ENCODE assay signal across 8 mouse cellular contexts in genomic region chr5:36330472-36331155, GRCm38 (mm10).
A peak's percentile ranks its signal among the peaks of the same experiment; 100 is the strongest.
DNase-seq lines count a peak whose midpoint lies in the region; ATAC-seq lines count a peak whose summit lies in the region.

No protein-coding gene starts in this region.

- peak overlapping the region; percentile 16; the same call in 1 of the 2 replicates for H3K4me2 ChIP-seq in heart, embryonic 14.5 days (ENCODE audit: low read length)
- H3K4me2 ChIP-seq in heart, embryonic 11.5 days, result no peak overlapping the region

- no peak overlapping the region for H3K4me3 ChIP-seq in heart, embryonic 14.5 days (ENCODE audit: control insufficient read depth in 1 of 2, insufficient read depth in 1 of 2, low read depth in 1 of 2, low read length in 2 of 2)
- no peak overlapping the region for H3K4me3 ChIP-seq in heart, embryonic 11.5 days (ENCODE audit: low read depth, low read length)

- H3K9ac ChIP-seq in heart, embryonic 14.5 days (ENCODE audit: low read length), result no peak overlapping the region
- no peak overlapping the region for H3K9ac ChIP-seq in heart, embryonic 11.5 days (ENCODE audit: low read depth, low read length)

- no peaks in the 10 kb centered on the region for H3K27me3 ChIP-seq in heart, embryonic 14.5 days (ENCODE audit: control insufficient read depth, insufficient read depth, low read length)
- H3K27me3 ChIP-seq in heart, embryonic 11.5 days (ENCODE audit: control insufficient read depth, insufficient read depth, low read length), result peaks cover 2% of the 10 kb centered on the region; the same call in 1 of the 2 replicates

- H3K9me3 ChIP-seq in heart, embryonic 14.5 days (ENCODE audit: control insufficient read depth, low read length), result no peaks in the 10 kb centered on the region
- H3K9me3 ChIP-seq in heart, embryonic 11.5 days (replicated peaks; ENCODE audit: control insufficient read depth, low read length), result no peaks in the 10 kb centered on the region

- H3K4me1 ChIP-seq in heart, embryonic 14.5 days (ENCODE audit: control insufficient read depth in 2 of 2, insufficient read depth in 2 of 2, low read length in 2 of 2), result peaks cover 8 to 15% of the 10 kb centered on the region in 2 experiments; a peak in 3 of 4 replicates
- peaks cover 18% of the 10 kb centered on the region for H3K4me1 ChIP-seq in heart, embryonic 11.5 days (ENCODE audit: control insufficient read depth, insufficient read depth, low read length)

- H3K27ac ChIP-seq in heart, embryonic 14.5 days (replicated peaks in 1 of 2; ENCODE audit: control insufficient read depth in 1 of 2, insufficient read depth in 1 of 2, low read depth in 2 of 2, low read length in 2 of 2), result no peak overlapping the region
- no peak overlapping the region for H3K27ac ChIP-seq in heart, embryonic 11.5 days (ENCODE audit: low read depth, low read length)

- no peak for ATAC-seq in heart, embryonic 14.5 days (ENCODE audit: insufficient number of reproducible peaks, insufficient read depth, low FRiP score, low read depth)
- ATAC-seq in heart, embryonic 11.5 days (replicated peaks; ENCODE audit: insufficient number of reproducible peaks, low FRiP score, low TSS enrichment), result no peak

- no peaks in the 10 kb centered on the region for H3K36me3 ChIP-seq in heart, embryonic 14.5 days (ENCODE audit: control insufficient read depth, insufficient read depth, low read length)
- H3K36me3 ChIP-seq in heart, embryonic 11.5 days (ENCODE audit: control insufficient read depth, insufficient read depth, low read length), result no peaks in the 10 kb centered on the region

- DNase-seq in adrenal gland, postnatal 25 days, result peak; percentile 68
- peak; percentile 36 to 56 for DNase-seq in heart, postnatal 14 days
- peak; percentile 31 for DNase-seq in lung, postnatal 25 days (ENCODE audit: low spot score)
- DNase-seq in urinary bladder, postnatal 4 days (ENCODE audit: low spot score in 2 of 2), result no peak
- DNase-seq in spleen, postnatal 10 days (ENCODE audit: low spot score in 2 of 2), result no peak
- DNase-seq in ovary, postnatal 10 days (ENCODE audit: low spot score), result no peak

- intact Hi-C loops in heart, postnatal 14 days (cut with DNase I), result no loop called here

- 38% methylated on average over 21 of the region's 21 CpGs for WGBS in heart, embryonic 14.5 days
- WGBS in heart, embryonic 11.5 days (ENCODE audit: insufficient replicate concordance), result 55% methylated on average over 21 of the region's 21 CpGs

Comparison
In these comparisons a context has a peak if more than half of its experiments do, and no peak if none do; other contexts are left out.
1. DNase-seq: peak in adrenal gland, postnatal 25 days (single experiment), heart, postnatal 14 days (2 of 2) and lung, postnatal 25 days (single experiment); none in urinary bladder, postnatal 4 days (0 of 2), spleen, postnatal 10 days (0 of 2) and ovary, postnatal 10 days (single experiment).